ENCODE assay signal across 8 mouse cellular contexts in genomic region chr7:105743926-105744590, GRCm38 (mm10). TPM values are rescaled to one million over a fixed set of nuclear protein-coding genes. Genes with fewer than 3 reads are reported as not detected.
DNase-seq lines count a peak whose midpoint lies in the region; ATAC-seq and TF ChIP-seq lines count a peak whose summit lies in the region.

TSS of gene Taf10 (minus strand) at chr7:105744361.

- H3K36me3 ChIP-seq in embryonic facial prominence, embryonic 12.5 days = peaks cover 40% of the 10 kb centered on the region
- H3K36me3 ChIP-seq in kidney, adult 2 months (ENCODE audit: control insufficient read depth, insufficient read depth, low read length) = peaks cover 2% of the 10 kb centered on the region; the same call in 1 of the 2 replicates
- peaks cover 60% of the 10 kb centered on the region for H3K36me3 ChIP-seq in limb, embryonic 13.5 days
- peaks cover 30% of the 10 kb centered on the region; the same call in 1 of the 2 replicates for H3K36me3 ChIP-seq in midbrain, embryonic 15.5 days (replicated peaks)

- peak within 1 kb of the TSS; percentile 89 for H3K4me2 ChIP-seq in embryonic facial prominence, embryonic 12.5 days (replicated peaks)
- H3K4me2 ChIP-seq in limb, embryonic 13.5 days (replicated peaks) = peak within 1 kb of the TSS; percentile 86
- H3K4me2 ChIP-seq in midbrain, embryonic 15.5 days = peak within 1 kb of the TSS; percentile 96

- peak; percentile 40 for TF ChIP-seq CTCF in kidney, adult 2 months (conservative IDR thresholded peaks at IDR 0.05; ENCODE audit: insufficient read depth, insufficient read length, low read depth, low read length)

- peak; percentile 39 for TF ChIP-seq POLR2A in kidney, adult 2 months (IDR thresholded peaks at IDR 0.05; ENCODE audit: low read depth, low read length)

- H3K9me3 ChIP-seq in embryonic facial prominence, embryonic 12.5 days = no peaks in the 10 kb centered on the region
- H3K9me3 ChIP-seq in limb, embryonic 13.5 days = no peaks in the 10 kb centered on the region
- H3K9me3 ChIP-seq in midbrain, embryonic 15.5 days = no peaks in the 10 kb centered on the region

- H3K9ac ChIP-seq in embryonic facial prominence, embryonic 12.5 days = peak within 1 kb of the TSS; percentile 93
- H3K9ac ChIP-seq in limb, embryonic 13.5 days = peak within 1 kb of the TSS; percentile 92
- H3K9ac ChIP-seq in midbrain, embryonic 15.5 days = peak within 1 kb of the TSS; percentile 86

- H3K4me3 ChIP-seq in embryonic facial prominence, embryonic 12.5 days = peak within 1 kb of the TSS; percentile 99
- H3K4me3 ChIP-seq in kidney, adult 2 months (ENCODE audit: insufficient read depth, low read depth, low read length) = peak within 1 kb of the TSS; percentile 78
- peak within 1 kb of the TSS; percentile 93 for H3K4me3 ChIP-seq in limb, embryonic 13.5 days
- peak within 1 kb of the TSS; percentile 96 for H3K4me3 ChIP-seq in midbrain, embryonic 15.5 days

- peak; percentile 97 for ATAC-seq in embryonic facial prominence, embryonic 12.5 days (ENCODE audit: insufficient number of reproducible peaks, insufficient read depth, low FRiP score, low TSS enrichment)
- peak; percentile 96 for ATAC-seq in limb, embryonic 13.5 days (ENCODE audit: low FRiP score, low read depth)
- ATAC-seq in midbrain, embryonic 15.5 days (replicated peaks) = peak; percentile 97

- DNase-seq in 416B (ENCODE audit: low read depth) = peak; percentile 94
- DNase-seq in adrenal gland, postnatal 36 days = peak; percentile 92
- peak; percentile 88 to 90 for DNase-seq in heart, adult 18-20 months
- DNase-seq in kidney, adult 2 months = peak; percentile 92
- DNase-seq in spleen, adult 18-20 months = peak; percentile 82 to 87

- no peaks in the 10 kb centered on the region for H3K27me3 ChIP-seq in embryonic facial prominence, embryonic 12.5 days
- no peaks in the 10 kb centered on the region for H3K27me3 ChIP-seq in kidney, adult 2 months (replicated peaks; ENCODE audit: control insufficient read depth, insufficient read depth, low read length)
- no peaks in the 10 kb centered on the region for H3K27me3 ChIP-seq in limb, embryonic 13.5 days
- no peaks in the 10 kb centered on the region for H3K27me3 ChIP-seq in midbrain, embryonic 15.5 days (replicated peaks)

- H3K27ac ChIP-seq in embryonic facial prominence, embryonic 12.5 days = peak within 1 kb of the TSS; percentile 72
- 0 out of 2 replicates have a peak within 1 kb of the TSS, but pooled peaks have one; percentile 15 for H3K27ac ChIP-seq in kidney, adult 2 months (ENCODE audit: insufficient read depth, low read depth, low read length)
- peak within 1 kb of the TSS; percentile 61; the same call in 1 of the 2 replicates for H3K27ac ChIP-seq in limb, embryonic 13.5 days
- H3K27ac ChIP-seq in midbrain, embryonic 15.5 days = peak within 1 kb of the TSS; percentile 85

- peaks cover 10% of the 10 kb centered on the region for H3K4me1 ChIP-seq in embryonic facial prominence, embryonic 12.5 days
- H3K4me1 ChIP-seq in kidney, adult 2 months (ENCODE audit: control insufficient read depth, insufficient read depth, low read length) = peaks cover 8% of the 10 kb centered on the region; the same call in 1 of the 2 replicates
- peaks cover 19% of the 10 kb centered on the region for H3K4me1 ChIP-seq in limb, embryonic 13.5 days
- H3K4me1 ChIP-seq in midbrain, embryonic 15.5 days = peaks cover 16% of the 10 kb centered on the region

- under 1% methylated on average over 67 of the region's 67 CpGs for WGBS in embryonic facial prominence, embryonic 12.5 days
- under 1% methylated on average over 62 of the region's 67 CpGs for WGBS in kidney, adult 2 months
- under 1% methylated on average over 67 of the region's 67 CpGs for WGBS in limb, embryonic 13.5 days
- under 1% methylated on average over 67 of the region's 67 CpGs for WGBS in midbrain, embryonic 15.5 days

RNA-seq across cellular contexts. Expression of gene Taf10, which starts in this region (rescaled TPM):
- 100 to 1,000 TPM; 209 to 217 TPM for total RNA-seq in adrenal gland, postnatal 36 days (2021)
- 175 TPM in 2 replicates for polyA plus RNA-seq in embryonic facial prominence, embryonic 12.5 days (2016; fragmentation: Nextera tagmentation; extraction: Ambion mirVana)
- total RNA-seq in heart, adult 18-20 months (2021) = 100 to 1,000 TPM in 1 of 2 experiments, 10 to 100 TPM in 1; 94.8 to 120 TPM
- polyA plus RNA-seq in kidney, adult 2 months (2012; rRNA removed) = 423 and 437 TPM in 2 replicates
- 118 and 133 TPM in 2 replicates for polyA plus RNA-seq in limb, embryonic 13.5 days (2015; fragmentation: Nextera tagmentation; extraction: Ambion mirVana)
- polyA plus RNA-seq in midbrain, embryonic 15.5 days (2015; fragmentation: Nextera tagmentation; extraction: Ambion mirVana) = 89.7 and 99.0 TPM in 2 replicates

Comparison
In these comparisons a context has a peak if more than half of its experiments do, and no peak if none do; other contexts are left out.
1. Peak in every context shown above with its lines: DNase-seq, ATAC-seq, H3K4me3 ChIP-seq and H3K27ac ChIP-seq.
2. H3K27ac ChIP-seq: peak in every context shown above with its lines; median percentile 85 in midbrain, embryonic 15.5 days; 72 in embryonic facial prominence, embryonic 12.5 days; 61 in limb, embryonic 13.5 days; 15 in kidney, adult 2 months.